Mouse (Mus musculus): ENCODE measurements around the gene Lama4.

The Lama4 gene

GRCm38 (mm10) chr10:38993632-38994424 lies 28.5 kb downstream of the Lama4 start:
- DNase-seq (ENCODE audit: extremely low read depth, low read depth, low spot score), result peak; percentile 82

- DNase-seq (ENCODE audit: extremely low read depth, low read depth, low spot score), result no peak
Observed at GRCm38 (mm10) chr10:38994719-38995450, 29.6 kb downstream of the Lama4 start.

GRCm38 (mm10) chr10:38995896-38996295 lies 30.6 kb downstream of the Lama4 start:
- DNase-seq (ENCODE audit: extremely low read depth, low read depth, low spot score), result no peak

GRCm38 (mm10) chr10:39000951-39001350 lies 35.6 kb downstream of the Lama4 start:
- no peak for DNase-seq (ENCODE audit: extremely low read depth, low read depth, low spot score)

- no peak for DNase-seq (ENCODE audit: extremely low read depth, low read depth, low spot score)
Observed at GRCm38 (mm10) chr10:39002521-39002920, 37.2 kb downstream of the Lama4 start.

GRCm38 (mm10) chr10:39003520-39003919 lies 38.2 kb downstream of the Lama4 start:
- no peak for DNase-seq (ENCODE audit: extremely low read depth, low read depth, low spot score)

GRCm38 (mm10) chr10:39005494-39005893 lies 40.2 kb downstream of the Lama4 start:
- no peak for DNase-seq (ENCODE audit: extremely low read depth, low read depth, low spot score)

GRCm38 (mm10) chr10:39006433-39007105 lies 41.3 kb downstream of the Lama4 start:
- DNase-seq (ENCODE audit: extremely low read depth, low read depth, low spot score), result no peak

GRCm38 (mm10) chr10:39014836-39015235 lies 49.5 kb downstream of the Lama4 start:
- no peak for DNase-seq (ENCODE audit: extremely low read depth, low read depth, low spot score)

GRCm38 (mm10) chr10:39017986-39018385 lies 52.7 kb downstream of the Lama4 start:
- DNase-seq (ENCODE audit: extremely low read depth, low read depth, low spot score), result no peak

GRCm38 (mm10) chr10:39018635-39019034 lies 53.3 kb downstream of the Lama4 start:
- no peak for DNase-seq (ENCODE audit: extremely low read depth, low read depth, low spot score)

GRCm38 (mm10) chr10:39023618-39024256 lies 58.4 kb downstream of the Lama4 start:
- no peak for DNase-seq (ENCODE audit: extremely low read depth, low read depth, low spot score)

- no peak for DNase-seq (ENCODE audit: extremely low read depth, low read depth, low spot score)
Observed at GRCm38 (mm10) chr10:39026529-39026928, 61.2 kb downstream of the Lama4 start.

GRCm38 (mm10) chr10:39027058-39027457 lies 61.7 kb downstream of the Lama4 start:
- no peak for DNase-seq (ENCODE audit: extremely low read depth, low read depth, low spot score)

GRCm38 (mm10) chr10:39028403-39028802 lies 63.1 kb downstream of the Lama4 start:
- no peak for DNase-seq (ENCODE audit: extremely low read depth, low read depth, low spot score)

- no peak for DNase-seq (ENCODE audit: extremely low read depth, low read depth, low spot score)
Observed at GRCm38 (mm10) chr10:39029297-39030147, 64.2 kb downstream of the Lama4 start.

GRCm38 (mm10) chr10:39030148-39030685 lies 64.9 kb downstream of the Lama4 start:
- no peak for DNase-seq (ENCODE audit: extremely low read depth, low read depth, low spot score)

- no peak for DNase-seq (ENCODE audit: extremely low read depth, low read depth, low spot score)
Observed at GRCm38 (mm10) chr10:39039564-39039963, 74.2 kb downstream of the Lama4 start.

GRCm38 (mm10) chr10:39040026-39040425 lies 74.7 kb downstream of the Lama4 start:
- no peak for DNase-seq (ENCODE audit: extremely low read depth, low read depth, low spot score)

GRCm38 (mm10) chr10:39044476-39044995 lies 79.2 kb downstream of the Lama4 start:
- no peak for DNase-seq (ENCODE audit: extremely low read depth, low read depth, low spot score)

Measured in fat pad, adult 2 months (tissue).